Mouse (Mus musculus) CH12.LX (cell line): ENCODE data around the gene Il1rap.

Experiments
- CTCF ChIP-seq, 2 experiments: IDR thresholded peaks in 1 of 2; conservative IDR thresholded peaks in 1 of 2; 2 replicates each; pipeline ENCODE4 v1.5.1; 2011 to 2012; ENCODE audit warnings: low read depth in 2 of 2, low read length in 2 of 2, improper control_type of control experiment in 1 of 2, inconsistent platforms in 1 of 2, mild to moderate bottlenecking in 1 of 2, moderate library complexity in 1 of 2
- MAFK ChIP-seq: IDR thresholded peaks from 2 replicates; pipeline ENCODE4 v1.6.1; 2011; ENCODE audit warnings: low read length, improper control_type of control experiment; ENCODE audit not compliant: insufficient replicate concordance
- MAX ChIP-seq: IDR thresholded peaks from 2 replicates; pipeline ENCODE4 v1.6.1; 2011; ENCODE audit warnings: low read length, improper control_type of control experiment
- POLR2A ChIP-seq: IDR thresholded peaks from 2 replicates; pipeline ENCODE4 v1.6.1; 2011; ENCODE audit warnings: low read depth, mild to moderate bottlenecking, improper control_type of control experiment, low read length
- UBTF ChIP-seq: IDR thresholded peaks from 2 replicates; pipeline ENCODE4 v1.6.1; 2012; ENCODE audit warnings: low read depth, mild to moderate bottlenecking, inconsistent platforms, low read length, improper control_type of control experiment, moderate library complexity

- no peak for TF ChIP-seq CTCF (conservative IDR thresholded peaks at IDR 0.05 in 1 of 2, IDR thresholded peaks at IDR 0.05 in 1 of 2; ENCODE audit: low read depth in 2 of 2, low read length in 2 of 2)
- no peak for TF ChIP-seq MAFK
- no peak for TF ChIP-seq MAX
- TF ChIP-seq POLR2A, result no peak
- no peak for TF ChIP-seq UBTF
Observed at GRCm38 (mm10) chr16:26691294-26691693, 109.8 kb downstream of the Il1rap start.
